Mouse (Mus musculus) limb, embryonic 10.5 days (tissue): ENCODE measurements around the gene Ppp1r32. TPM values are rescaled to one million over a fixed set of nuclear protein-coding genes. Genes with fewer than 3 reads are reported as not detected.

Experiments
- DNase-seq: peaks from one replicate; pipeline ENCODE4 v3.0.0-alpha.2; 2017; ENCODE audit warnings: low spot score
- H3K27ac ChIP-seq: fragments of 300-500 bp; sonication (generic); 2 replicates; pipeline ENCODE4 v1.5.1; 2016; ENCODE audit warnings: mild to moderate bottlenecking
- H3K27me3 ChIP-seq: fragments of 300-500 bp; sonication (generic); 2 replicates; pipeline ENCODE4 v1.6.1; 2016; ENCODE audit warnings: low read depth, mild to moderate bottlenecking; ENCODE audit not compliant: poor library complexity, severe bottlenecking
- H3K36me3 ChIP-seq: fragments of 300-500 bp; sonication (generic); 2 replicates; pipeline ENCODE4 v1.6.1; 2016; ENCODE audit warnings: mild to moderate bottlenecking, moderate library complexity
- H3K4me1 ChIP-seq: fragments of 300-500 bp; sonication (generic); 2 replicates; pipeline ENCODE4 v1.6.1; 2016
- H3K4me3 ChIP-seq: fragments of 300-500 bp; sonication (generic); 2 replicates; pipeline ENCODE4 v1.5.1; 2016; ENCODE audit warnings: mild to moderate bottlenecking, moderate library complexity
- H3K9me3 ChIP-seq: fragments of 300-500 bp; sonication (generic); replicated peaks from 2 replicates; pipeline ENCODE4 v1.6.1; 2016; ENCODE audit warnings: mild to moderate bottlenecking
- WGBS: fragments of 180-500 bp; shearing (Covaris S2); methylation state at CpG from one replicate; pipeline ENCODE4 v1.1.7; 2016; 5-methylcytosine and 5-hydroxymethylcytosine counted together
- polyA plus RNA-seq: library from polyadenylated mRNA; unstranded; fragments of >200 nt; fragmentation: Nextera tagmentation; extraction: Ambion mirVana; gene quantifications from 2 replicates; pipeline ENCODE4 v1.2.1, GENCODE M21; 2016

The Ppp1r32 gene
- polyA plus RNA-seq, 1 experiment from 2014 or later: not detected

DNA sequence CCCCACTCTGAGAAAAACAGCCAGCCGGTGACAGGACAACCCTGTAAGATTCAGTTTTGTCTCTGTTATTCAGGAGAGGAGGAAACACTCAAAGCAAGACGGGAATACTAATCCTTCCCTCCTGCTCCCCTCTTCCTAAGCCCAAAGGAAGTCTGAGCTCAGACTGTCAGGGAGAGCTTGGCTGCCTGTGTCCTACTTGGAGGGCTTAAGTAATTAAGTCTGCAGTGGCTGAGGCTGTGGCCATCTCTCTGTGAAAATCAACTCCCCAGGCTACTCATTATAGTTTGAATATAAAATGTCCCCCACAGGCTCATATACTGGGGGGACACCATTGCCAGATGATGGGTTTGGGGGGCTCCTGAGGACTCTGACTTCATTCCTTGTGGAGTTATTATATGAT is 14.2 kb upstream of the Ppp1r32 start:
- Histone ChIP-seq H3K4me3 (no peak overlapping the region), H3K27ac (no peak overlapping the region), H3K27me3 (no peaks in the 10 kb centered on the region), H3K4me1 (peaks cover 16% of the 10 kb centered on the region), H3K9me3 (no peaks in the 10 kb centered on the region), H3K36me3 (peaks cover 31% of the 10 kb centered on the region)
- WGBS: 69% methylated on average over 2 of the region's 2 CpGs
- no peak for DNase-seq

DNA sequence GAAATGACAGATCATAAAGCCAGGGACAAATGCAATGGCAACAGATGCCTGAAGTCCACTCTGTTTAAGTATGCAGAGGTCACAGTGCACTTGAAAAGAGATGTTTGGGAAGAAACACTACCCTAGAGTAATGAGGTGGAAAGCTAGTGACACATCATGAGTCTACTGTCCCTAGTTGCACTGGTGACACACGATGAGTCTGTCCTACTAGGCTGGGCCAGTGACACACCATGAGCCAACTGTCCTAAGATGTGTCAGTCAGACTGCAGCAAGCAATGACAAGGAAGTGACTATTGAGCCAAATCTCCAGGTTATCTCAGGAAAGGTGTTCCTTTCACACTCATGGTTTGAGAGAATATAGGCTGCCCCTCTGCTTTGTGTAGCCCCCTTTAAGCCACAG is 12.9 kb upstream of the Ppp1r32 start:
- Histone ChIP-seq H3K9me3 (no peaks in the 10 kb centered on the region), H3K4me1 (peaks cover 19% of the 10 kb centered on the region), H3K27ac (no peak overlapping the region), H3K4me3 (no peak overlapping the region), H3K36me3 (peaks cover 18% of the 10 kb centered on the region), H3K27me3 (no peaks in the 10 kb centered on the region)
- 87% methylated on average over 1 of the region's 1 CpGs for WGBS
- DNase-seq: no peak

- Histone ChIP-seq H3K4me1 (peaks cover 5% of the 10 kb centered on the region; the same call in 1 of the 2 replicates), H3K27me3 (peaks cover 10% of the 10 kb centered on the region; the same call in 1 of the 2 replicates), H3K27ac (no peak overlapping the region), H3K4me3 (no peak overlapping the region), H3K36me3 (no peaks in the 10 kb centered on the region), H3K9me3 (no peaks in the 10 kb centered on the region)
- DNase-seq: peak; percentile 62
- WGBS: 22% methylated on average over 9 of the region's 9 CpGs
These were observed 3.6 kb upstream of the Ppp1r32 start for GRCm38 (mm10) chr19:10486264-10486738.

DNA sequence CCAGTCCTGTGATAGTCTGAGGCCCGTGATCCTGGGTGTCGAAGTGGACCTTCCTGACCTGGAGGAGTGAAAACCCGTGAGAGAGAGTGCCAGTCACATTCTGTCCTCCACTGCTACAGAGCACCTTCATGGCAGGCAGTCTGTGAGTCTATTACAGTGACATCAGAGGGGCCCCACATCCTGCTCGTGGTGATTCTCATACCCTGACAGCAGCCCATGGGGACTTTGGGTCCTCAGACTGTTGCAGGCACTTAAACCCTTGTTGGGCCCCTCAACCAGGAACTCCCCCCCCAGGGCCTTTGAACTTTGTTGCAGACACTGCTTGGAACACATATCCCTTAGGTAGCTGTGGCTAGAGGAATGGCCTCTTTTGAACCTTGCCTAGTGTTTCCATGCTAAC is 3.2 kb downstream of the Ppp1r32 start:
- H3K27me3 ChIP-seq: peaks cover 8% of the 10 kb centered on the region; the same call in 1 of the 2 replicates
- no peaks in the 10 kb centered on the region for H3K9me3 ChIP-seq
- H3K27ac ChIP-seq: no peak overlapping the region
- 56% methylated on average over 4 of the region's 4 CpGs for WGBS
- peaks cover 5% of the 10 kb centered on the region; the same call in 1 of the 2 replicates for H3K4me1 ChIP-seq
- DNase-seq: no peak
- H3K4me3 ChIP-seq: no peak overlapping the region
- H3K36me3 ChIP-seq: no peaks in the 10 kb centered on the region

DNA sequence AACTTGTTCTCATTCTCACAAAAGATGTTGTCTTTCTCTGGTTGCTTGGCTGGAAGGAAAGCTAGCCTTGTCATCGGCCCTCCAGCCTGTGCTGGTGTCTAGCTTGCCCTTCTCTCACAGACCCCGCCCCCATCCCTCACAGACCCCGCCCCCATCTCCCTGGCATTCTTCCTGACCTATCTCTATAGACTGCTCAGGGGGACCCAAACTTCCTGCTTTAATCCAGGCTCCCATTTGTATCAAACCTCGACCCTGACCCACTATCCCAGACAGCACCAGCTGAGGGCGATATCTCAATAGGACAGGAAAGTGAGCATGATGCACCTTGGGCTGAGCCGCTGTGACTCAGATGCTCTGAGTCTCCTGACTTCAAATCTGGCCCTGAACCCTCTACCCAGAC is 8.9 kb downstream of the Ppp1r32 start:
- no peak for DNase-seq
- Histone ChIP-seq H3K4me3 (no peak overlapping the region), H3K9me3 (no peaks in the 10 kb centered on the region), H3K36me3 (no peaks in the 10 kb centered on the region), H3K27me3 (peaks cover 13% of the 10 kb centered on the region; the same call in 1 of the 2 replicates), H3K4me1 (peaks cover 9% of the 10 kb centered on the region; the same call in 1 of the 2 replicates), H3K27ac (no peak overlapping the region)
- 19% methylated on average over 6 of the region's 6 CpGs for WGBS

- 72% methylated on average over 3 of the region's 3 CpGs for WGBS
- Histone ChIP-seq H3K27me3 (peaks cover 13% of the 10 kb centered on the region; the same call in 1 of the 2 replicates), H3K4me1 (peaks cover 10% of the 10 kb centered on the region; the same call in 1 of the 2 replicates), H3K4me3 (no peak overlapping the region), H3K9me3 (no peaks in the 10 kb centered on the region), H3K36me3 (no peaks in the 10 kb centered on the region), H3K27ac (no peak overlapping the region)
- no peak for DNase-seq
These were observed 9.8 kb downstream of the Ppp1r32 start for GRCm38 (mm10) chr19:10472958-10473357.

GRCm38 (mm10) chr19:10469171-10469658 is 13.5 kb downstream of the Ppp1r32 start:
- H3K4me1 ChIP-seq: peaks cover 13% of the 10 kb centered on the region; the same call in 1 of the 2 replicates
- H3K9me3 ChIP-seq: no peaks in the 10 kb centered on the region
- H3K36me3 ChIP-seq: no peaks in the 10 kb centered on the region
- peaks cover 11% of the 10 kb centered on the region; the same call in 1 of the 2 replicates for H3K27me3 ChIP-seq
- H3K27ac ChIP-seq: no peak overlapping the region
- 60% methylated on average over 8 of the region's 8 CpGs for WGBS
- no peak for DNase-seq
- no peak overlapping the region for H3K4me3 ChIP-seq

DNA sequence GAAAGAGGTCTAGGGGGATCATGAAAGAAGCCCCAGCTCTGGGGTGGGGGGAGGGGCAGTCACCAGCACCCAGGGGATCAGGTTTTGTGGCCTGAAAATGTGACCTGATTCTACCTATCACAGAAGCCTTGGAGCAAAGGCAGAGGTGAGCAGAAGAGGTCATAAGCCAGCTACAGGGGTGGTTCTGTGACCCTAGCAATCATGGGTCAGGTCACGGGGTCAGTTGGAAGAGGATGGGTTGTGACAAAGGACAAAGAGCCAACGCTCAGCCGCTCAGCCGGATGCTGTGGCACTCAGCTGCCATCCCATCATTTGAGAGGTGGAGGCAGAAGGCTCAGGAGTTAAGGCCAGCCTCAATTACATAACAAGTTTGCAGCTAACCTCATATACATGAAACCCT is 18.3 kb downstream of the Ppp1r32 start:
- WGBS: 21% methylated on average over 4 of the region's 4 CpGs
- DNase-seq: no peak
- no peak overlapping the region; the same call in 1 of the 2 replicates for H3K27ac ChIP-seq
- no peak overlapping the region for H3K4me3 ChIP-seq
- H3K9me3 ChIP-seq: no peaks in the 10 kb centered on the region
- H3K27me3 ChIP-seq: peaks cover 52% of the 10 kb centered on the region
- peaks cover 21% of the 10 kb centered on the region for H3K4me1 ChIP-seq
- H3K36me3 ChIP-seq: no peaks in the 10 kb centered on the region

DNA sequence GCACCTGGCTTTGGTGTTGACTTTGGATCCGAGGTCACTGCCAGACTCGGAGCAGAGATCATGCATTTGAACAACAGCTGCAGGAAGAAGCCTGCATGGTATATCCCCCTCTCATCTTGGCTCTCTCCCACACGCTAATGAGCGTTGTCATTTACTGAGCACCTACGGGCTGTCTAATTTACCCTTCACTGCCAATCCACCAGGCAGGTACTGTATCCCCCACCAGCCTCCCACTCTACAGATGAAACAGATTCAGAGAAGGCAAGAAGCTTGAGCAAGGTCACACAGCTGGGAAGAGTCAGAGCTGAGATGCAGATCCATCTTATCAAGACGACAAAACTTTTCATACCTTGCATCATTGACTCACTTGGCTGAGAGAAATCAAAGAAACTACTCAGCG is 21.1 kb downstream of the Ppp1r32 start:
- no peak overlapping the region for H3K4me3 ChIP-seq
- H3K27me3 ChIP-seq: peaks cover 77% of the 10 kb centered on the region
- no peak for DNase-seq
- H3K27ac ChIP-seq: no peak overlapping the region
- 44% methylated on average over 7 of the region's 7 CpGs for WGBS
- H3K4me1 ChIP-seq: peaks cover 28% of the 10 kb centered on the region
- H3K9me3 ChIP-seq: no peaks in the 10 kb centered on the region
- H3K36me3 ChIP-seq: no peaks in the 10 kb centered on the region

DNA sequence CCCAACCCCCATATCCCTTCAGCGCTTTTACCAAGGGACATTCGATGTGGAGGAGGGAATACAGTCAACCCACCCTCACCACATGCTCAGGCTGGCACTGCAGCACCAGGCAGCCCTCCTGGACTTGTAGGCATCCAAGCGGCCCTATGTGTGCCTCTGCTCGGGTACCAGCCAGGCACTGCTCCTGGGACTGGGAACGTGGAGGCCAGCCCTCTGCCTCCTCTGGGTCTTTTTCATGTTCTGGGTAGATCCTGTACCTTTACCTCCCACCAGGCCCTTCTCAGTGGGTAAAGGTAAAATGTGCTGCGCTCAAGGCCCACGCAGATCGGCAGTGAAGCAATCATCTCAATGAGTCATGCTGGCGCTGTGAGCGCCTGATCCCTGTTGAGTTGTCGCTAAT is 22.8 kb downstream of the Ppp1r32 start:
- Histone ChIP-seq H3K4me3 (no peak overlapping the region), H3K36me3 (no peaks in the 10 kb centered on the region), H3K27me3 (peaks cover 94% of the 10 kb centered on the region), H3K9me3 (no peaks in the 10 kb centered on the region), H3K27ac (no peak overlapping the region), H3K4me1 (peaks cover 33% of the 10 kb centered on the region)
- no peak for DNase-seq
- WGBS: 55% methylated on average over 11 of the region's 11 CpGs

GRCm38 (mm10) chr19:10458096-10458495 is 24.6 kb downstream of the Ppp1r32 start:
- peak overlapping the region; percentile 61 for H3K4me3 ChIP-seq
- no peak for DNase-seq
- no peak overlapping the region for H3K27ac ChIP-seq
- no peaks in the 10 kb centered on the region for H3K36me3 ChIP-seq
- H3K9me3 ChIP-seq: no peaks in the 10 kb centered on the region
- peaks cover 100% of the 10 kb centered on the region for H3K27me3 ChIP-seq
- 39% methylated on average over 8 of the region's 8 CpGs for WGBS
- H3K4me1 ChIP-seq: peaks cover 27% of the 10 kb centered on the region

GRCm38 (mm10) chr19:10457484-10457800 is 25.3 kb downstream of the Ppp1r32 start:
- Histone ChIP-seq H3K27ac (peak overlapping the region; percentile 63), H3K4me3 (peak overlapping the region; percentile 61), H3K4me1 (peaks cover 25% of the 10 kb centered on the region), H3K9me3 (no peaks in the 10 kb centered on the region), H3K36me3 (no peaks in the 10 kb centered on the region), H3K27me3 (peaks cover 100% of the 10 kb centered on the region)
- under 1% methylated on average over 34 of the region's 34 CpGs for WGBS
- peak; percentile 92 for DNase-seq

- Histone ChIP-seq H3K36me3 (no peaks in the 10 kb centered on the region), H3K27ac (peak within 1 kb of the TSS; percentile 63), H3K9me3 (no peaks in the 10 kb centered on the region), H3K4me3 (peak within 1 kb of the TSS; percentile 61), H3K27me3 (peaks cover 100% of the 10 kb centered on the region), H3K4me1 (peaks cover 20% of the 10 kb centered on the region)
- DNase-seq: peak; percentile 80
- under 1% methylated on average over 96 of the region's 96 CpGs for WGBS
These were observed 25.8 kb downstream of the Ppp1r32 start, which contains the start of gene Lrrc10b for GRCm38 (mm10) chr19:10456752-10457483. Lrrc10b (minus strand) TSS chr19:10457473.
